Mouse (Mus musculus) CD4-positive helper T cell, adult 2 months (primary cell): ENCODE results near the gene App.

ENCODE experiments used
- DNase-seq: peaks from one replicate; pipeline ENCODE4 v3.0.0-alpha.2; 2012; ENCODE audit warnings: low read depth, missing footprints, low spot score

App gene

GRCm38 (mm10) chr16:85084152-85084551 is 89.4 kb downstream of the App start:
- DNase-seq, result no peak

DNA sequence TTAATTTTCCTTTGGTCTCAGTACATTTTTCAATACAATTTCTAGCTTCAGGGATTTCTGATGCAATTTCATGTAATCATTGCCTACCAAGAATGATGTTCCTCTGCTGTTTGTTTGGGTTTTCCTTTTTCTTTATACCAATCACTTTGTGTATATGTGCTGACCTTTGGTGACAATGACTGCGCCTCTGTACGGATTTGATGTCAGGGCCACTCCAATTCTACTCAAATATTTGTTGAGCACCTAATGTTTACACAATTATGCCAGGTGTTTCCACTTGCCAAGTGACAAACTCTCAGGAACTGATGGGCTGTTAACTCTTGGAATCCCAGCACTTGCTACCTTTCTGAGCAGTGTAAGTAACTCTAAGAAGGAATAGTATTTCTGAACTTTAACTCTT is 98.2 kb downstream of the App start:
- DNase-seq, result no peak

DNA sequence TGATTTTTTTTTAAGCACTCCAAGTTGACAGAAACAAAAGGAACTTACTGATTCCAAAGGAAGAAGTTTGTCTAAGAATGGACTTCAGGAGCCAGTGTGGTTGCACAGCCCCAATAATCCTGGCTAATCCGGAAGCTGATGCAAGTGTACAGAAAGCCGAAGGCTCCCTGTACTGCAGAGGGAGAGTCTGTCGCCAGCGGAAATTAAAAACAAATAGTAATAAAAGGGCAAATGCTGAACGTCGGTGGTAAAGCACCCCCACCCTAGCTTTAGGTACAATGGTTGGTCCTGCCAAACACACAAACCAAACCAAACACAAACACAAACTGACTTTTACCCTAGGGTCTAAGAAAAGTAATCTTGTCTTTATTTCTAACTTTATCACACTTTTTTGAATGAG is 98.7 kb downstream of the App start:
- no peak for DNase-seq

- DNase-seq, result no peak
These were observed 100.9 kb downstream of the App start for GRCm38 (mm10) chr16:85072624-85073023.

- DNase-seq, result no peak
These were observed 101.8 kb downstream of the App start for GRCm38 (mm10) chr16:85071791-85072190.

- no peak for DNase-seq
These were observed 102.3 kb downstream of the App start for GRCm38 (mm10) chr16:85071248-85071647.

GRCm38 (mm10) chr16:85067254-85067893 is 106.2 kb downstream of the App start:
- no peak for DNase-seq

DNA sequence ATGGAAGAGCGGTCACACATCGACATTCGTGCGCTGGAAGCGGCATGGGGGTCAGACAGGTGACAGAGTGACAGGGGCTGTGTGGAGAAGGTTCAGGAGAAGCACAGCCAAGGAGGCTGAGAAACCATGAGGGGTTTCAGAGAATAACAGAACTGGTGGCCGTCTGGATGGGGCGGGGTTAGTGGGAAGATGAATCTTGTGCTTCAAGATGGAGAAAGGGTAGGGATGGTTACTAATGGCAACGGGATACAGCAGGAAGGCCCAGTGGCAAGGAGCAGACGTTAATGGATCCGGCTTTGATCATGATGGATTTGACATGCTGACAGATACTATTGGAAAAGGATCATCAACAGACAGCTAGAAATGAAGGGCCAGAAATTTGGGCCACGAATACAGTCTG is 107.3 kb downstream of the App start:
- no peak for DNase-seq

DNA sequence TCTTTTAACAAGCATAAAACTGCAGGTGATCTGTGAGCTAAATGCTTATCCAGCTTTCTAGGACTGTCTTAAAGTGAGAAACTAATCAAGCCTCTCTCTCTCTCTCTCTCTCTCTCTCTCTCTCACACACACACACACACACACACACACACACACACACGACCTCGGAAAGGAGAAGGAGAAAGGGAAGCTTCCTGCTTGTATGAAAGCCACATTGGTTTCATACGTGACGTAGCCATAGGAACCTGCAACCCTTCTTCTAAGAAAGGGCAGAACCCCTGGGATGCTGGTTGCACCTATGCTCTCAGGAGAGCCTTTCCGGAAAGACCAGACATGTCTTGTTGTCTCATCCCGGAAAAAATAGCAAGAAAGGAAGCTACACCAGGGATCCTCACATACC is 108.8 kb downstream of the App start:
- DNase-seq, result no peak

- DNase-seq, result no peak
These were observed 110.8 kb downstream of the App start for GRCm38 (mm10) chr16:85062732-85063131.

DNA sequence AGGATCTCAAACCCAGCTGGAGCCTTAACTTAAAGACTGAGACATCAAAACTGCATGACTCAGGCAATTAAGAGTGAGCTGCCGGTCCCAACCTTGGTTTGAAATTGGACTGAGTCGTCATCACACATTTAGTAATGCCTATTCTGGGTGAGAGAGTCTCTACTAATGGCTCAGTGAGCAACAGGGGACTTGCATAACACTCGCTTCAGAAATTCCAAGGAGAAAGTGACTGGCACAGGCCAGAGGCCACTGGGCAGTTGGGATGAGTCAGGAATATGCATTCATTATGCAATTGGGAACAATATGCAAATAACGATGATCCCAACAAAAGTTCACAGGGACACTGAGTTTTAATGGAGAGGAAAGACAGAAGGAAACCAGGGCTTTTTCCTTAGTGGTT is 111.8 kb downstream of the App start:
- no peak for DNase-seq

- no peak for DNase-seq
These were observed 115.4 kb downstream of the App start for GRCm38 (mm10) chr16:85058138-85058537.

DNA sequence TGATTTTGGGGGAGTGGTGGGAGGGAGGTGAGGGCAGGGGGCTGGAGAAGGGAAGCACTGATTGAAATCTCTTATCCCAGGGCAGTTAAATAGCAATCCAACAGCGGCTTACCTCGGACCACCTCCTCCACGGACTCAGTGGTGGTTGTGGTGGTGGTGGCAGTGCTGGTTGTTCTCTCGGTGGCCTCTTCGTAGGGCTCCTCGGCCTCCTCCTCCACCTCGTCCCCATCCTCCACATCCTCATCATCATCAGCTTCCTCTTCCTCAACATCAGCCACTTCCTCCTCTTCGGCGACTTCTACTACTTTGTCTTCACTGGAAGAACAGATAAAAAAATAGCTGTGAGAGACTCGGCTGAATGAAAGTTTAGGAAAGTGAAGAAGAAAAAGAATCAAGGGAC is 117.4 kb downstream of the App start:
- DNase-seq, result no peak

DNA sequence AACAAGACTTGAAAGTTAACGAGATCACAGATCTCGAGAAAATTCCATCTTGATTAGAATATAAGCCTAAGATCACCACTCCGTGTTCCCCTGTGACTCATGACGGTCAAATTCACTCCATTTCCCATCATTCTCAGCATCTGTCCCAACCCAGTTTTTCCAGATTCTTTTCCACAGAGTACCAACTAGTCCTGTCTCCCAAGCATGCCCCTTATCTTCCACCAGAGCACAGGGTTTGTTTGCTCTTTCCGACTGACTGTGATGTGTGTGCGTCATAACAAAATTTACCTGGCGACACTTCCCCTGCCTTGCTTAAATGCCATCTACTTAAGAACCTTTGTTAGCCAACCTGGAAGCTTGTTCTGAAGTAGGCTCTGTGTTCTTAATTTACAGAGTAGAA is 119.6 kb downstream of the App start:
- DNase-seq, result no peak

GRCm38 (mm10) chr16:85047310-85047709 is 126.3 kb downstream of the App start:
- no peak for DNase-seq

DNA sequence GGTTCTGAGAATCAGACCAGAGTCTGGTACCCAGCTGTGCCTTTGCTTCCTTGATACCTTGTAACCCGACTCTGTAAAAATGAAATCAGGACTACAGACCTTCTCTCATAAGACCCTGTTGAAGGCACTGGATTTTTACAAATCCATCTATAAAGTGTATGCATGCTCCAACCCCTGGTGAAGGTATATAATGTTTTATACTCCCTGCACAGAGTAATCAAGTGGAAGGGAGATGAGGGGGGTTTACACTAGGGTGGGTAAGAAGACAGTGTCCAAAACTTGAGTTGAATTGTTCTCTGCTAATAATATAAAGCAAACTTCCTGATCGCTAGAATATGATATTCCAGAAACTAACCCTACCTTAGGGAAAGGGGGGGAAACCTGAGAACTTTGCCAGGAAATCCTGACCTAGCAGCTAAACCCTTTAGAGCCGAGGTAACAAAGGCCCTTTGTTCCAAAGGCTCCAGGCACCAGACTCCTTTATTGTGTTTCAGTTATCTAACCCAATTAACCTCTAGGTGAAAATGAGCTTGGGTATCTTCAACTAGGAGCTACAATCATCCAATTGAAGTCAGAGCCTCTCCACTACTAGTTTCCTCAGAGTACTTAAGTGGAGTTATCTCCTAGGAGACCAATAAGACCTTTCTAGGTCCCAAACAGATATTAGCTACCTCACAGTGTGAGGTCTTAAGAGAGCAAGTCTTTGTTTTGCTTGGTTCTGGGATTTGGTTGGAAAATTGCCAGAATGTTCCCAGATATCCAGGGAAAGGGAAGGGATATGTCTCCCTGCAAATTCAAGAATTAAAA is 132.2 kb downstream of the App start:
- DNase-seq, result no peak

- DNase-seq, result no peak
These were observed 134.8 kb downstream of the App start for GRCm38 (mm10) chr16:85038731-85039130.

- DNase-seq, result no peak
These were observed 135.5 kb downstream of the App start for GRCm38 (mm10) chr16:85037969-85038644.

DNA sequence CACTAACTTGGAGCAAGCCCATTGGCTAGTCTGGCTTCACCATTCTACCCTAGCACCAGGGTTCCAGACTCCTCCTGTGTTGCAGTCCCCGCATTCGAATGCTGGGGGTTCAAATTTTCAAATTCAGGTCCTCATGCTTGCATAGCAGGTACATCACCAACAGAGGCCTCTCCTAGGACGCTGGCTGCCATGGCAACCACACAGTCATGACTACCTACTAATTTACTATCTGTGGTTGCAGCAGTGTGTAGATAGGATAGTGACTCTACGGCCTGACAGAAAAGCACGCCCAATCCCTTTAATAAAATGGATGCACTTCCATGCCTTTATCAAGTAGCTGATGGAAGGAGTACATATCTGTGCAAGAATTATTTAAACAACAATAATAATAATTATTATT is 137.8 kb downstream of the App start:
- DNase-seq, result no peak

DNA sequence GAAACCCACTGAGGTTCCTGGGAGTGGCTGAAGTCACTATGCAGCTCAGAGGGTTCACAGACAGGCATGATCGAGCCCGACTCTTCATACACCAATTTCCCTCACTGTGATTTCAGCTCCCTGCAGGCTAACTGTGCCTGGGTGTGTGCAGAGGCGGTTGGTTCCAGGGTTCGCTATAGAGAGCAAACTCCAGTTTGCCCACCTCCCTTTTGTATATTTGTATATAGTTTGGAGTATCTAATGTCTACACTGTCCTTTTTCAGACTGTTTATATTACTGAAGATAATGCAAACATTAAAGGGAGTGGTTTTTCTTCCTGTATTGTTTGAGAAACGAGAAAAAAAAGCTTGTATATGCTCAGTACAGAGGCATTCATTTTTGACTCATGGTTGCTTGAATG is 139.8 kb downstream of the App start:
- no peak for DNase-seq

DNA sequence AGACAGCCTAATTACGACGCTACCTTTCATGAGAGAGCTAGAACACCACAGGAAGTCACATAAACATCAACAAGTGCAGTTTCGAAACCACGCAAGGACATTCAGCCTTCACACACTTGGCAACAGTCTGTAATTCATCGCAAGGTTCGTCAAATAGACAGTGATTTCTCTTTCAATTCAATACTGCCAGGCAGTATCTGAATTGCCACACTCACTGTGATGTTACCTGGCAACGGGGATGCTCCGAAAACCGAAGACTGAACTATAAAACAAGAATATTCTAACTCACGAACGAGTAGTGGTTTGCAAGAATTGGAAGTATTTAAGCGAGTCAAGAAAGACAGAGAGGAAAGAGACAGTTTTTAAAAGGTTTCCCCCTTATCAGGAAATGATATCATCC is 142.8 kb downstream of the App start:
- DNase-seq, result no peak

DNA sequence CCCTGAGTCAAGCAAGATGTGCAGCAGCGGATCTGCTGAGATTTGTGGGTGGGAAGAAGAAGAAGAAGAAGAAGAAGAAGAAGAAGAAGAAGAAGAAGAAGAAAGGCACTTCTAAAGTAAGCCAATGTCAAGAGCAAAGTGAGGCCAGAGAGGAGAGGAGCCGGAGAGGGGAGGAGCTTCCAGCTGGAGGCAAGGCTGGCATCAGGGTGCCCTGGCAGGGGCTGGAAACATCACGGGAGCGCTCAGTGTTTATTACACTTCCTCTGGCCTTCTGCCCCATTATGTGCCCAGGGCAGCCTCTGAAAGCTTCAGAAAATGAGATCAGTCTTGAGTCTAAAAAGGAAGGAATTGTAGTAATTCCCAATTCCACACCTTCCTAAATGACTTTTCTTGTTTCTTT is 145.2 kb downstream of the App start:
- DNase-seq, result no peak

DNA sequence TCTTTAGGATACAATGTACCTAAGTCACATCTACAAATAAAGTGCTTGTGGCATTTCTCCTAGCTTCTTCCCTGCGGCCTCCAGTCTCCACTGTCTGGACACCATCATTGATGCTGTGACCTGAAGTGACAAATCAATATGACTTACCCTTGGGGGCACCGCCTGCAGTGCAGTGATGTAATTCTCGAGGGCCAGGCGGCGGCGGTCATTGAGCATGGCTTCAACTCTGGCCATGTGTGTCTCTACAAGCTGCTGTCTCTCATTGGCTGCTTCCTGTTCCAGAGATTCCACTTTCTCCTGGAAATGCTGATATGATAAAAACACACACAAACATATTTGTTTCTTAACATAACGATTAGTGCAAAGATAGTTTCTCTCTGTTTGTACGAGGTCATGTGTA is 148.9 kb downstream of the App start:
- DNase-seq, result no peak
